Mouse (Mus musculus): ENCODE results near the gene Rpl9.
A peak's percentile ranks its signal among the peaks of the same experiment; 100 is the strongest.

The Rpl9 gene

GRCm38 (mm10) chr5:65390648-65391644 is at the start of gene Rpl9, which contains the start of gene Lias:
Rpl9 (minus strand) TSS chr5:65391444.
Lias (plus strand) TSS chr5:65391497.
- peak; percentile 92 for DNase-seq (ENCODE audit: low read depth)

GRCm38 (mm10) chr5:65438041-65438440 is 46.8 kb upstream of the Rpl9 start:
- DNase-seq (ENCODE audit: low read depth) = no peak

GRCm38 (mm10) chr5:65435806-65436561 is 44.7 kb upstream of the Rpl9 start, which contains the start of gene Ugdh:
Ugdh (minus strand) TSS chr5:65435949.
- DNase-seq (ENCODE audit: low read depth) = peak; percentile 96

DNA sequence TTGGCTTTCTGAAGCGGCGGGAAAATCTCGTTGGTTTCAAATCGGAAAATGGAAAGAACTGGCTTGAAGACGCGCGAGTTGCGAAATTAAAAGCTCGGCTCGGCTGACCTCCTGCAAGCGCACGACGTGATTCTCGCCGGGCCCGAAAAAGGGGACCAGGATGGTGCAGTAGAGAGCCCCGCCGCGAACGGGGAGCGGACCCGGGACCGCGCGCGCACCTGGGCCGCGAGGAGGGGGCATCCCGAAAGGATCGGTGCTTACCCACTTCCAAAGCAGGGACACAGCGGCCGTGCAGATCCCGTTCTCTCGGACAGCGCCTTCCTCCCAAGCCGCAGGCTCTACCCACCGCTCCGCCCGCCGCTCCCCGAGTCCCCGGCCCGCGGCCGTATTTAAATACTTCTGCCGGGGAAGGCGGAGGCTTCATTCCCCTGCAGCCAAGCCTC is 44.1 kb upstream of the Rpl9 start:
- DNase-seq (ENCODE audit: low read depth) = no peak

DNA sequence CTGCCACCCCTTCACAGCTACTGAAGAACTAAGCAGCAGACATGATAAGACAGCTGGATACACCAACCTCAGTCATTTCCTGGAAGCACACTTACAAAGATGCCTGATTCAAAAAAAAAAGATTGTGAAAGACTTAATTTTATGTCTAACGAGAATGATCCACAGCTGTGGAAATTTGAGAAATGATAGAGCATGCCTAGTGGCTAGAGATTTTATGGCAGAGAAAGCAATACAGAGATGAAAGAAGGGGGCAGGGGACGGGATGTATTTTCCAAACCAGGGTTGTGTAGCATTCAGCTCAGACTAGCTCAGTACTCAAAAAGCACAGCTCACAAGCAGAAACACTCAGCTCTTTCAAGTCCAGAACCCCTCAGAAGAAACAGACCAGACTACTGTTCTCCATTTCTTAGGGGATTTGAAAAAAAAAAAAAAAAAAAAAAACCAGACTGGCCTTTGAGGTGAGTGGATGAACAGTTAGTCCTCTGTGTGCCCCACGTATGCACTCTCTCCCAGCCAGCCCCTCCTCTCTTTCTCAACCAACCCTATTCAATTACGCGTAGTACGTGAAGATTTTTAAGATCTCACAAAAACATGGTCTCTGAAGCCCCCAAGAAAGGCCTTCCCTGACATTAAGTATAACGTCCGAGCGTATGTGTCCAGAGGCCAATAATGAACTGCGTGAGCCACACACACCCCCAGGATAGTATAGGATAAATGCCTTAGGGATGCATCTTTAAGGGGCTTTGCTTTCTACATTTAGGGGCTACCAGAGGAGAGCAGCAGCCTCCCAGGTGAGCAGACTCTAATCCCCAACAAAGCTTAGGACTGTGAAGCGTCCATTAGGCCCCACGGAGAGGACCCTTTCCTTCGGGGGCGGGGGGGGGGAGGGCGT is 43.5 kb upstream of the Rpl9 start:
- no peak for DNase-seq (ENCODE audit: low read depth)

- no peak for DNase-seq (ENCODE audit: low read depth)
These were observed 38.2 kb upstream of the Rpl9 start for GRCm38 (mm10) chr5:65429441-65429840.

- no peak for DNase-seq (ENCODE audit: low read depth)
These were observed 37.1 kb upstream of the Rpl9 start for GRCm38 (mm10) chr5:65428321-65428720.

GRCm38 (mm10) chr5:65425251-65425650 is 34.0 kb upstream of the Rpl9 start:
- DNase-seq (ENCODE audit: low read depth) = no peak

DNA sequence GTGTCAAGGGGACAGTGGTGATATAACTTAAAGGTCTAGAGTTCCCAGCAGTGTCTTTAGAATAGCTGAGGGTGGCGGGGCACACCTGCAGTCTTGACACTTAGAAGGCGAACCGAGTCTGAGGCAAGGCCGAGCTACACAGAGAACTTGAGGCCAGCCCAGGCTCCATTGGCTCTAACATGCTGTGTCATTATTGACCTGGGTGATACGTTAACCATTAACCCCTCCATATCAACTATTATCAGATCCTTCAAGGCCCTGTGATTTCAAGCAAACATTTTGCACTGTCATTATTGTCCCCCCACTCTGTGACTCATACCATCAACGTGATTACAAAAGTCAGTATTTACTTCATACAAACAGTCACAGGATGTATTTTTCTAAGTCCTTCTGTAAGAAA is 33.0 kb upstream of the Rpl9 start:
- DNase-seq (ENCODE audit: low read depth) = no peak

GRCm38 (mm10) chr5:65422803-65423202 is 31.6 kb upstream of the Rpl9 start:
- no peak for DNase-seq (ENCODE audit: low read depth)

- DNase-seq (ENCODE audit: low read depth) = no peak
These were observed 29.6 kb upstream of the Rpl9 start for GRCm38 (mm10) chr5:65420822-65421221.

- DNase-seq (ENCODE audit: low read depth) = no peak
These were observed 27.9 kb upstream of the Rpl9 start for GRCm38 (mm10) chr5:65419136-65419535.

GRCm38 (mm10) chr5:65415653-65416458 is 24.6 kb upstream of the Rpl9 start:
- DNase-seq (ENCODE audit: low read depth) = no peak

DNA sequence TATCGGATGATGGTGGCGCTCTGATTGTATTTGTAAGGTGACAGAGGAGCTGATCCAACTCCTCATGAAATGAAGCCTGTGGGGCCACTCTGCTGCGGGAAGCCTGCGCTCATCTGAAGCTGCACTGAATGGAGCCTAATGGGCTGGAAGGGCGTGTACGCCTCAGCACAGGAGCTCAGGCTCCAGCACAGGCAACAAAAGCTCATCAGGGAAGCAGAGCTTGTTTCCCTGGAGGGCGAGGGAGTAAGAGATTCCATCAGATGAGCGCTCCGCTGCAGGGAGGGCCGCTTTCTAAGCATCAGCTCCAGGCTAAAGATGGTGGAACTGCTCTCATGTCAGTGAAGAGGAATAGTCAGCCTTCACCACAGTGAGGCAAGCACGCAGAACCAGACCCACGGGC is 16.7 kb upstream of the Rpl9 start:
- no peak for DNase-seq (ENCODE audit: low read depth)

DNA sequence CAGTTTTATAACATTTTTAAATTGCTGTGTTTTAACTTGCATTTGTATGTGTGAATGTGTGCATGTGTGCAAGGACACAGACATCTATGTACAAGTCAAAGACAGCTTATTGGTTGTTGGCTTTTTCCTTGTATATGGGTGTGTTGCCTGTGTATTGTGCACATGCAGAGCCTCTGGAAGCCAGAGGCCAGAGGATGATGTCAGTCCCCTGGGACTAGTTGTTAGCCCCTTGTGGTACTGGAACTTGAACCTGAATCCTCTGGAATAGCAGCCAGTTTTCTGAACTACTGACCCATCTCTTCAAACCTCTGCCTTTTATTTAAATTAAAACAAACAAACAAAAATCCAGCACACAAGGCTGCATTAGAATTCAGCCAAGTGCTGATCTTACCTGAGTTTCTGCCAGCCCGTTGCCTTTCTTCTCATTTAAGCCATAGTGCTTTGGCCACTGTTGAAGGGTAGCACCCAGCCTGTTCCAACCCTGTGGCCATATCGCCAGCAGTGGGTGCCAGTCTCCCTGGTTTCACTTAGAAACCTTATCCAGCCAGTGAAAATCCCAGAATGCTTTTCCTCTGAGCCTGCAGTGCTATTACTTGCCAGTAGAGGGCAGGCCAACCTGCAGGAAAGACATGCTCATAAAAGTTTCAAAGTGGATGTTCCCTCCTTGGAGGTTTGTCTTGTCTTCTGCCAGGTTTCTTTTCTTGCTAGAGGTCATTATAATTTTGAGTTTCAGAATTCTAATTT is 10.2 kb upstream of the Rpl9 start:
- peak; percentile 82 for DNase-seq (ENCODE audit: low read depth)

DNA sequence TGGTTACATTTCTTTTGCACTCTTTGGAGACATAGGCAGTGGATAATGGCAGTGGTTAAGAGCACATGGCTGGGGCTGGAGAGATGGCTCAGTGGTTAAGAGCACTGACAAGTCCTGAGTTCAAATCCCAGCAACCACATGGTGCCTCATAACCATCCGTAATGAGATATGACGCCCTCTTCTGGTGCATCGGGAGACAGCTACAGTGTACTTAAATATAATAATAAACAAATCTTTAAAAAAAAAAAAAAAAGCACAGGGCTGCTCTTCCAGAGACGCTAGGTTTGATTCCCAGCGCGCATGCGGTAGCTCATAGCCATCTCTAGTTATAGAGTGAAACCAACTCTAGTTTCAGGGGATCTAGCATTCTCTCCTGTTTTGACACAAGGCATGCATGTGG is 3.2 kb upstream of the Rpl9 start:
- DNase-seq (ENCODE audit: low read depth) = no peak

GRCm38 (mm10) chr5:65391753-65392152 is 509 bp upstream of the Rpl9 start:
- no peak for DNase-seq (ENCODE audit: low read depth)

DNA sequence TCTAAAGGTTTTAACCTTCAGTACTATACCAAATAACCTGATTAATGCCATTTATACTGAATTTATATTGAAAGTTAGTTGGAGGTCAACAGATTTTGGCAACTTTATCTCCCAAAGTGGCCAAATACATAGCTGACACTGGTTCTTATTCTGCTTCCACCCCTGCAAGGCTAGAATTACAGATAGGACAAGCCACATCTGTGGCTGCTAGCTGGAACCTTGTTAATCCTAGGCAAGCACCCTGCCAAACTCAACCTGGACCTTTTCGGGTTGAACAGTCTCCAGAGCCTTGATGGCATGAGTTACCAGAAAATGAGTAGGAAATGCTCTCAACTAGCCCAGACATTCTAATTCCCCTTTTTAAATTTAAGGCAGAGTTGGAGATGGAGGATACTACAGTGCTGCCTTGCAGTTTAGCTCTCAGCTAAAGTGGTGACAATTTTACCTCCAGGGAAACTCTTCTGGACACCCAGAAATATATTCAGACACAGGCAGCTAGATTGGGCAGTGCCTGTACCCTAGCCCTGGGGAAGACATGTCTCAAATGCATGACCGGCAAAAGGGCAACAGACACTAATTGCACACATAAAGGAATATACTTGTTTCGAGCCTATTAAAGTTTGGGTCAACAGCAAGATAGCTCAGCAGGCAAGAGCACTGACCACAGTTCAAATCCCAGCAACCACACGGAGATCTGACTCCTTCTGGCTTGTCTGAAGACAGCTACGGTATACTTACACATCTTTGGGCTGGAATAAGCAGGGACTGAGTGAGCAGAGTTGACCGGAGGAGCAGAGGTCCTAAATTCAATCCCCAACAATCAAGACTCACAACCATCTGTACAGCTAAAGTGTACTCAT is 4.0 kb downstream of the Rpl9 start:
- no peak for DNase-seq (ENCODE audit: low read depth)

GRCm38 (mm10) chr5:65385704-65386103 is 5.5 kb downstream of the Rpl9 start:
- DNase-seq (ENCODE audit: low read depth) = no peak

All from c-Kit-positive CD71-negative TER-119-negative erythroid progenitor cells, embryonic 14.5 days (primary cell).